Mouse (Mus musculus) kidney, adult 11 months (tissue): ENCODE measurements around the gene Aanat.
"Not testable (repeated sequence)": the region's sequence is repeated elsewhere in the genome, so short reads cannot be mapped to it uniquely, and the experiment has no call there.

ENCODE experiments used
- DNase-seq: peaks from one replicate; pipeline ENCODE4 v3.0.0; 2022

Gene Aanat

DNA sequence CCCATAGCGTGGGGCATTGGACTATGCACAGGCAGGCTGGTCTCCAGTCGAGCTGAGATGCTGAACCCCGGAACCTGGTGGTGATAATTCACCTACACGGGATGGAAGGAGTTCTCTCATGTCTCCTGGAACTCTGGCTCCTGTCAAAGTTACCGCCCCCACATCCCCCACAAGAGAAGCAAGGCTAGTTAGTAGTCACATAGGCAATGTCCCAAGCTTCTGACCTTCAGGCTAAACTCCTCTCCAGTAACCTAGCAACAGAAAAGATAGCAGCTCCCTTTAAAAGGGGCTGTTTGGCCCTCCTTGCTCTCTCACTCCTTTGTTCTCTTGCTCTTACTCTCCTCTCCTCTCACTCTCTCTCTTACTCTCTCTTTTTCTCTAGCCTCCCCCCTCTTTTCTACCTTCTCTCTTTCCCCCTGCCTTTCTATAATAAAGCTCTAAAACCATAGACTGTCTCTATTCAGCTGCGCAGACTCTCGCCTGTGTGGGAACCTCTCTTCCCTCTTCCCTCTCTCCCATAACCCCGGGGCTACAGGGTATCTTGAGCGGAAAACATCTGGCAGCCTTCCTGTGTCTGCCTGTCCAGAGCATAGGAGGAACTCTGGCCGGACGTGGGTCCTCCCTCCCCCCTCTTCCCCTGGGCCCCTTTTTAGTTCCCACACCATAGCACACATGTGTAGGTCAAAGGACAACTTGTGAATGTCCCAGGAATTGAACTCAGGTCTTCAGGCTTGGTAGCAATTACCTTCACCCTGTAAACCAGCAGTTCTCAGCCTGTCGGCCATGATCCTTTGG lies 44.1 kb downstream of the Aanat start:
- no peak for DNase-seq

DNA sequence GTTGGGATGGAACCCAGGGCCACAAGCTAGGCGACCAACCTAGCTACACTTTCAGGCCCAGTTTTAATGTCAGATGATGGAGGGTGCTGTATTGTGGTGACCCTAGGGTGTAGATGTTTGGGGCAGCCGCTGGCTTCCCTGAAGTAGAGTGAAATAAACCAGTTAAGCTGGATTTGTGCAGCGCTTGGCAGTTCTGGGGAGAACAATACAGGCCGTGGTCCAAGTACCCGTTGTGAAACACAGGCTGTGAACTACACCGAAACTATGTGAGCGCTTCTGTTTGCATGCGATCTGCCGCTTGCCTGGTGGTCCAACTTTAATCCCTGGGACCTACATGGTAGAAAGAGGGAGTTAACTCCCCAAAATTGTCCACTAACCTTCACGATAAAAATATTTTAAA lies 46.7 kb downstream of the Aanat start:
- no peak for DNase-seq

GRCm38 (mm10) chr11:116636607-116637006 lies 50.4 kb downstream of the Aanat start:
- not testable (repeated sequence) for DNase-seq

- no peak for DNase-seq
These were observed 54.9 kb downstream of the Aanat start for GRCm38 (mm10) chr11:116641168-116641567.

- no peak for DNase-seq
These were observed 55.5 kb downstream of the Aanat start for GRCm38 (mm10) chr11:116641731-116642130.

GRCm38 (mm10) chr11:116642681-116643578 lies 56.7 kb downstream of the Aanat start:
- peak; percentile 66 for DNase-seq

DNA sequence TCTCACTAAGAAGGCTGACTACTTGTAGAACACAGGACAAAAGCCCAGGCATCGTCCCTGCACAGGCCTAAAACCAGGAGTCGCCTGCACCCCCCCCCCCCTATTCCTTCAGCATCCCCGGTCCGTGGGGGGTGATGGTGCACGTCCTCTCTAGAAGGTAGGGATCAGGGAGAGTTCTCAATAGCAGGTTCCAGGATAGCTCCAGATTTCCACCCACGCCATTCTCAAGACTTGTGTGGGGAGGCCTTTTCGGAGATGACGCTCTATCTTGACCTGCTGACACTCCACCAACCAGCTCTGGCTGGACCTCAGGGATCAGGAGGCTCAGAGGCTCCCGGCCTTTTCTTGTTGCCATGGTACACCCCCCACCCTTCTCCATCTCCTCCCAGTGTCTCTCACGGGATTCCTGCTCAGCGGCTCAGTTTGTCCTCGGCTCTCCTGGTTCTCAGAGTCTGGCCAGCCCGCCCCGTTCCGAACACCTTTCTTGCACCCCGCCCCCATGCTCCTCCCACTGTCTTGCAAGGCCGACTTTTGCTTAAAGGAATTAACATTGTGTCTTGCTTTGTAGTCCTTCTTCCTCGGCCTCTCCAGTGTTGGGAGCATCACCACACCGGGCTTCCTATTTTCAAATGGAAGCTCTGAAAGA lies 57.5 kb downstream of the Aanat start:
- no peak for DNase-seq

DNA sequence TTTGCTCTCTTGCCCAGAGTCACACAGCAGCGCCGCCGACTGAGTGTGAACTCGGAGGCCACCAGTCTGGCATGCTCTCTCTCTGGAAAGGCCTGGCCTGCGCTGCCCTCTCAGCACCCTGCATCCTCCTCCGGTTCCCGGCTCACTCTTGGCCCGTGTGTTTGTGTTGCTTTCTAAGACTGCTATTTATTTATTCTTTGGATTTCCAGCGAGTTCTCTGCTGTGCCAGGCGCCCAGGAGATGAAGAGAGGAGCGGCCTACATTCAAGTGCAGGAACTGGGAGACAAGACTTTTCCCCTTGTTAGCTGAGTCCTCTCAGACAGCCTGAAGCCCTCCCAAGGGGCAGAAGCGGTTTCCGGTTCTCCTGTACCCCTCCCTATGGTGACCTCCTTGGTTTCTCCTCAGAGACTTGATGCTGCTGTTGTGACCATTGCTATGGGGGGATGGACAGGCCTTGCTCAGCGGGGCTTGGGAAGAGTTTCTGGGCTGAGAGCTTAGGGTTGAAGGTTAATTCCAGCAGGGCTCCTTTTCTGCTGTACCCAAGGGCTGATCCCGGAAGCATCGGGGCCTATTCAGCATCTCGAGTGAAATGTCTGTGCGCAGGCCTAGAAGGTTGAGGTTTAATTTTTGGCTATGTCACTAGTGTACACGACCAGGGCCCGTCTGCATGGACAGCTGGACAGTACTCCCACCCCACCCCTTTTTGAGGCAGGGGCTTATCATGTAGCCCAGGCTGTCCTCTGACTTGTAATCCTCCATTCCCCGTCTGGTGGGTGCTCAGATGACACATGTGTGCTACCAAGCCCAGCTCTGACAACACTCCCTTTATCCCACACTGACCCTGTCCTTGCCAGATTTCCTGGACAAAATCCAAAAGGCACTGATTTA lies 58.2 kb downstream of the Aanat start:
- DNase-seq = no peak

GRCm38 (mm10) chr11:116645446-116646110 lies 59.3 kb downstream of the Aanat start:
- DNase-seq = no peak

GRCm38 (mm10) chr11:116646136-116646535 lies 59.9 kb downstream of the Aanat start:
- no peak for DNase-seq

- DNase-seq = no peak
These were observed 60.5 kb downstream of the Aanat start for GRCm38 (mm10) chr11:116646771-116647170.
